Mouse (Mus musculus): ENCODE results near the gene Fam229b.

- TF ChIP-seq CTCF (IDR thresholded peaks at IDR 0.05; ENCODE audit: borderline replicate concordance, extremely low read depth, insufficient read depth, insufficient read length) (no peak), POLR2A (IDR thresholded peaks at IDR 0.05; ENCODE audit: borderline replicate concordance, extremely low read depth, insufficient read depth, insufficient read length, poor library complexity, severe bottlenecking) (no peak)
These were observed 28.8 kb downstream of the Fam229b start for GRCm38 (mm10) chr10:39104803-39105449.

Data from brain, embryonic 14.5 days (tissue).